Mouse (Mus musculus) E14TG2a.4 (cell line): Measurements from ENCODE around the gene Asf1b.
A peak's percentile ranks its signal among the peaks of the same experiment; 100 is the strongest.

Source experiments
- H3K27me3 ChIP-seq: 2 replicates; pipeline ENCODE4 v1.6.1; 2014; ENCODE audit warnings: low read length, control low read depth; ENCODE audit not compliant: insufficient read depth
- H3K36me3 ChIP-seq: 2 replicates; pipeline ENCODE4 v1.6.1; 2014; ENCODE audit warnings: low read length, control low read depth; ENCODE audit not compliant: insufficient read depth
- H3K4me1 ChIP-seq: replicated peaks from 2 replicates; pipeline ENCODE4 v1.6.1; 2014; ENCODE audit warnings: low read depth, low read length, control low read depth
- H3K4me3 ChIP-seq: replicated peaks from 2 replicates; pipeline ENCODE4 v1.5.1; 2014; ENCODE audit warnings: mild to moderate bottlenecking, low read length
- H3K9me3 ChIP-seq: 2 replicates; pipeline ENCODE4 v1.6.1; 2014; ENCODE audit warnings: low read length, control low read depth
- CTCF ChIP-seq: conservative IDR thresholded peaks from 2 replicates; pipeline ENCODE4 v1.5.1; 2014; ENCODE audit warnings: low read length
- NANOG ChIP-seq: IDR thresholded peaks from 2 replicates; pipeline ENCODE4 v1.6.1; 2014; ENCODE audit warnings: borderline replicate concordance, low read length, mixed read lengths
- POU5F1 ChIP-seq: IDR thresholded peaks from 2 replicates; pipeline ENCODE4 v1.6.1; 2014; ENCODE audit warnings: low read length, borderline replicate concordance

Gene Asf1b

DNA sequence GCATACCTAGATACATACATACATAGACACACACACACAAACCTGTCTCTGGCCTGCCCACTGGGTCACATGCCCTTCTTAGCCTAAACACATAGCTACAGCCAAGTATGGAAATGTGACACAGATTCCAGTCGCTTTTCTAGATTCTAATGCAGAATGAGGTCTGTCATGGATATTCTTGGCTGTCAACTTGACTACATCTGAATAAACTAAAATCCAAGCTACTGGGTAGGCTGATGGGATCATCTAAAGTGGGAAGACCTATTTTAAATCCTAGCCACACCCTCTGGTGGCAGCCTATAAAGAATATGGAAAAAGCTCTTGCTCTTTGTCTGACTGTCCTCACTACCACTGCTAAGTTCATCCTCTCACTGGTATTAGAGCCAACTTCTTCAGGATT is 12.9 kb upstream of the Asf1b start:
- peaks cover 14% of the 10 kb centered on the region for H3K27me3 ChIP-seq

DNA sequence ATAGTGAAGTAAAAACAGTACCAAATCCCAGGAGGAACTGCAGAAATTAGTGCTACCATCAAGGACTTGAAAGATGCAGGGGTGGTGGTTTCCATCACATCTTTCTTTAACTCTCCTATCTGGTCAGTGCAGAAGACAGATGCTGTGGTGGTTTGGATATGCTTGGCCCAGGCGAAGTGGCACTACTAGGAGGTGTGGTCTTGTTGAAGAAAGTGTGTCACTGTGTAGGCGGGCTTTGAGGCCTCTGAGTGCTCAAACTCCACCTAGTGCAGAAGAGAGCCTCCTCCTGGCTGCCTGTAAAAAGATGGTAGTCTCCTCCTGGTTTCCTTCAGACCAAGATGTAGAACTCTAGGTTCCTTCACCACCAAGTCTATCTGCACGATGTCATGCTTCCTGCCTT is 9.8 kb upstream of the Asf1b start:
- H3K4me3 ChIP-seq: no peak overlapping the region
- H3K9me3 ChIP-seq: no peaks in the 10 kb centered on the region
- peaks cover 14% of the 10 kb centered on the region for H3K27me3 ChIP-seq
- peaks cover 9% of the 10 kb centered on the region for H3K4me1 ChIP-seq
- TF ChIP-seq CTCF (no peak), POU5F1 (no peak)
- H3K36me3 ChIP-seq: peaks cover 11% of the 10 kb centered on the region

More for the DNA sequence above, 12.9 kb upstream of the Asf1b start:
- no peak for TF ChIP-seq CTCF
- TF ChIP-seq NANOG: no peak
- TF ChIP-seq POU5F1: no peak
- Histone ChIP-seq H3K36me3 (peaks cover 42% of the 10 kb centered on the region), H3K4me1 (peaks cover 38% of the 10 kb centered on the region), H3K9me3 (no peaks in the 10 kb centered on the region), H3K4me3 (no peak overlapping the region)

- Histone ChIP-seq H3K9me3 (no peaks in the 10 kb centered on the region), H3K27me3 (no peaks in the 10 kb centered on the region; the same call in 1 of the 2 replicates), H3K4me3 (peak overlapping the region; percentile 85), H3K36me3 (peaks cover 19% of the 10 kb centered on the region), H3K4me1 (peaks cover 24% of the 10 kb centered on the region)
- TF ChIP-seq CTCF (no peak), POU5F1 (no peak), NANOG (no peak)
Measured at GRCm38 (mm10) chr8:83954749-83955105, 580 bp upstream of the Asf1b start.

DNA sequence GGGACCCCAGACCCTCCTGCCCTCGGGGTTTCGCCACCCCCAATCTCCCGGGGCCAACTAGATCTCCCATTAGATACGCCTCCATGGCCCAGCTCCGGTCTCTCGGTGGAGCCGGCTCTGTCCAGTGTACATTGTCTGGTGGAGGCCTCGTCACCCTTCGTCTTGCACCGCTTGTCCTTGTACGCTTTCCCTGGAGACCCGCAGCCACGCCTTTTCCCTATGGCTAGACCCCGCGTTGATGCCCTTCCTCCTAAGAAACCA is 581 bp downstream of the Asf1b start:
- TF ChIP-seq CTCF (no peak), POU5F1 (no peak), NANOG (no peak)
- no peaks in the 10 kb centered on the region for H3K9me3 ChIP-seq
- peaks cover 24% of the 10 kb centered on the region for H3K4me1 ChIP-seq
- peaks cover 26% of the 10 kb centered on the region for H3K36me3 ChIP-seq
- H3K27me3 ChIP-seq: no peaks in the 10 kb centered on the region; the same call in 1 of the 2 replicates
- peak overlapping the region; percentile 92 for H3K4me3 ChIP-seq

- H3K27me3 ChIP-seq: no peaks in the 10 kb centered on the region; the same call in 1 of the 2 replicates
- H3K9me3 ChIP-seq: no peaks in the 10 kb centered on the region
- TF ChIP-seq CTCF: no peak
- TF ChIP-seq NANOG: no peak
- no peak for TF ChIP-seq POU5F1
- H3K4me3 ChIP-seq: peak overlapping the region; percentile 92
- peaks cover 35% of the 10 kb centered on the region for H3K36me3 ChIP-seq
- H3K4me1 ChIP-seq: peaks cover 24% of the 10 kb centered on the region
Measured at GRCm38 (mm10) chr8:83956789-83957188, 1.5 kb downstream of the Asf1b start.

GRCm38 (mm10) chr8:83964015-83964765 is 8.9 kb downstream of the Asf1b start:
- no peaks in the 10 kb centered on the region for H3K27me3 ChIP-seq
- no peak overlapping the region for H3K4me3 ChIP-seq
- TF ChIP-seq POU5F1 (no peak), NANOG (no peak), CTCF (no peak)
- peaks cover 3% of the 10 kb centered on the region; the same call in 1 of the 2 replicates for H3K4me1 ChIP-seq
- H3K9me3 ChIP-seq: no peaks in the 10 kb centered on the region
- H3K36me3 ChIP-seq: peaks cover 88% of the 10 kb centered on the region

GRCm38 (mm10) chr8:83967701-83968100 is 12.4 kb downstream of the Asf1b start:
- H3K4me3 ChIP-seq: no peak overlapping the region
- no peaks in the 10 kb centered on the region for H3K9me3 ChIP-seq
- no peaks in the 10 kb centered on the region for H3K27me3 ChIP-seq
- peaks cover 14% of the 10 kb centered on the region for H3K4me1 ChIP-seq
- TF ChIP-seq POU5F1: no peak
- no peak for TF ChIP-seq NANOG
- TF ChIP-seq CTCF: no peak
- peaks cover 72% of the 10 kb centered on the region for H3K36me3 ChIP-seq

DNA sequence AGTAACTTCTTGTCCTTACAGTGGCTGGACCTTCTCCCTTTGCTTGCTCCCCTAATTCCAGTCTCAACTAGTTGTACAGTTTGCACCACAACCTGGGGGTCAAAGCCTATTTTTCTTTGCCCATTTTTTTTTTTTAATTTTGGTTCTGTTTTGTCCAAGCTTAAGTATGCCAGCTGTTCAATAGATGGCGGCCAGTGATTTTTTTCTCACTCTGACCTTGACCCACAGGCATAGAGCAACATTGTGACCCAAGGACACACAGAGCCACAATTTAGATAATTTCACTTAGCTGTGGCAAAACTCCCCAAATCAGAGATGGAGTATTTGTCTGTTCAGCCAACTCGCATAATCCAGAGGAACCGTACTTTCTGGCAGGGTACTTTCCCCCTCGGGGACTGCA is 15.8 kb downstream of the Asf1b start:
- no peak overlapping the region for H3K4me3 ChIP-seq

GRCm38 (mm10) chr8:83971661-83972060 is 16.4 kb downstream of the Asf1b start:
- peaks cover 30% of the 10 kb centered on the region for H3K4me1 ChIP-seq
- H3K9me3 ChIP-seq: no peaks in the 10 kb centered on the region
- peak overlapping the region; percentile 90 for H3K4me3 ChIP-seq
- H3K27me3 ChIP-seq: no peaks in the 10 kb centered on the region
- peaks cover 39% of the 10 kb centered on the region for H3K36me3 ChIP-seq
- TF ChIP-seq NANOG (no peak), POU5F1 (no peak), CTCF (no peak)

More for the DNA sequence above, 15.8 kb downstream of the Asf1b start:
- H3K4me1 ChIP-seq: peaks cover 30% of the 10 kb centered on the region
- no peaks in the 10 kb centered on the region for H3K27me3 ChIP-seq
- no peaks in the 10 kb centered on the region for H3K9me3 ChIP-seq
- H3K36me3 ChIP-seq: peaks cover 43% of the 10 kb centered on the region
- no peak for TF ChIP-seq CTCF
- no peak for TF ChIP-seq NANOG
- no peak for TF ChIP-seq POU5F1
